Mouse (Mus musculus): Measurements from ENCODE around the gene Pdzd2.

GRCm38 (mm10) chr15:12449321-12449720 lies 290.4 kb downstream of the Pdzd2 start:
- no peak for TF ChIP-seq GATA1 (IDR thresholded peaks at IDR 0.05; ENCODE audit: borderline replicate concordance, low read length)
- TF ChIP-seq FLI1 (IDR thresholded peaks at IDR 0.05; ENCODE audit: low read length): no peak

Measured in megakaryocyte, embryonic 14.5 days (primary cell).